In genomic region chr10:88412290-88412995, GRCm38 (mm10) we compare ENCODE assay signal across 19 mouse cellular contexts. TPM values are rescaled to one million over a fixed set of nuclear protein-coding genes. Genes with fewer than 3 reads are reported as not detected.
A peak's percentile ranks its signal among the peaks of the same experiment; 100 is the strongest.
DNase-seq lines count a peak whose midpoint lies in the region; ATAC-seq lines count a peak whose summit lies in the region.
"Had no signal": no experiment of that assay in that cellular context is flagged by ENCODE, and none has a peak within 500 bp of the region (broad histone marks: within the 10 kb centered on the region; RNA-seq: fewer than 3 reads in every experiment).

No protein-coding gene starts in this region.

- peaks cover 4% of the 10 kb centered on the region; the same call in 1 of the 2 replicates for H3K36me3 ChIP-seq in forebrain, embryonic 16.5 days (ENCODE audit: control insufficient read depth, insufficient read depth)
- H3K36me3 ChIP-seq in forebrain, embryonic 13.5 days (ENCODE audit: poor library complexity, severe bottlenecking) = peaks cover 5% of the 10 kb centered on the region; the same call in 1 of the 2 replicates
- H3K36me3 ChIP-seq in hindbrain, embryonic 15.5 days = peaks cover 15% of the 10 kb centered on the region
- H3K36me3 ChIP-seq in hindbrain, embryonic 12.5 days = no peaks in the 10 kb centered on the region

- peak; percentile 11 for DNase-seq in retina, postnatal 1 day
- DNase-seq in retina, embryonic 14.5 days (ENCODE audit: low spot score) = no peak
- no peak for DNase-seq in embryo, embryonic 11 days
- DNase-seq: adrenal gland, postnatal 36 days; B cell, adult 2 months; cerebellum, adult 9-10 months; gastrocnemius, postnatal 14 days; kidney, adult 2 months; kidney, postnatal 25 days; thymus, postnatal 36 days had no signal

- H3K27me3 ChIP-seq in forebrain, embryonic 16.5 days (replicated peaks; ENCODE audit: control insufficient read depth, insufficient read depth, low read length) = no peaks in the 10 kb centered on the region
- H3K27me3 ChIP-seq in forebrain, embryonic 13.5 days = no peaks in the 10 kb centered on the region
- H3K27me3 ChIP-seq in hindbrain, embryonic 15.5 days = no peaks in the 10 kb centered on the region
- H3K27me3 ChIP-seq in hindbrain, embryonic 12.5 days = no peaks in the 10 kb centered on the region
- H3K27me3 ChIP-seq: heart, embryonic 13.5 days; liver, embryonic 15.5 days; Patski had no signal

- no peak overlapping the region for H3K27ac ChIP-seq in forebrain, embryonic 16.5 days (ENCODE audit: low read length)
- no peak overlapping the region for H3K27ac ChIP-seq in forebrain, embryonic 13.5 days
- H3K27ac ChIP-seq in hindbrain, embryonic 15.5 days (replicated peaks) = no peak overlapping the region
- H3K27ac ChIP-seq in hindbrain, embryonic 12.5 days = no peak overlapping the region
- H3K27ac ChIP-seq: heart, embryonic 13.5 days; liver, embryonic 15.5 days had no signal

- WGBS in forebrain, embryonic 16.5 days = 44% methylated on average over 17 of the region's 17 CpGs
- 53% methylated on average over 17 of the region's 17 CpGs for WGBS in forebrain, embryonic 13.5 days
- WGBS in hindbrain, embryonic 15.5 days = 62% methylated on average over 17 of the region's 17 CpGs
- WGBS in hindbrain, embryonic 12.5 days = 77% methylated on average over 17 of the region's 17 CpGs

- no peaks in the 10 kb centered on the region for H3K9me3 ChIP-seq in forebrain, embryonic 16.5 days (ENCODE audit: control insufficient read depth, low read length)
- H3K9me3 ChIP-seq in forebrain, embryonic 13.5 days (replicated peaks) = no peaks in the 10 kb centered on the region
- no peaks in the 10 kb centered on the region for H3K9me3 ChIP-seq in hindbrain, embryonic 15.5 days
- no peaks in the 10 kb centered on the region for H3K9me3 ChIP-seq in hindbrain, embryonic 12.5 days (replicated peaks)
- H3K9me3 ChIP-seq: heart, embryonic 13.5 days; liver, embryonic 15.5 days had no signal

- no peak overlapping the region for H3K9ac ChIP-seq in forebrain, embryonic 16.5 days (replicated peaks; ENCODE audit: low read depth, low read length)
- H3K9ac ChIP-seq in forebrain, embryonic 13.5 days = no peak overlapping the region
- no peak overlapping the region for H3K9ac ChIP-seq in hindbrain, embryonic 15.5 days
- no peak overlapping the region for H3K9ac ChIP-seq in hindbrain, embryonic 12.5 days
- H3K9ac ChIP-seq: heart, embryonic 13.5 days; liver, embryonic 15.5 days had no signal

- H3K4me1 ChIP-seq in forebrain, embryonic 16.5 days (replicated peaks; ENCODE audit: control insufficient read depth, insufficient read depth, low read length) = no peaks in the 10 kb centered on the region
- H3K4me1 ChIP-seq in forebrain, embryonic 13.5 days = peaks cover 10% of the 10 kb centered on the region; the same call in 1 of the 2 replicates
- H3K4me1 ChIP-seq in hindbrain, embryonic 15.5 days (replicated peaks) = 0 out of 2 replicates have a peak, but pooled peaks cover 5% of the 10 kb centered on the region
- no peaks in the 10 kb centered on the region for H3K4me1 ChIP-seq in hindbrain, embryonic 12.5 days
- H3K4me1 ChIP-seq: liver, embryonic 15.5 days had no signal

- ATAC-seq in forebrain, embryonic 16.5 days = peak; percentile 65
- ATAC-seq in forebrain, embryonic 13.5 days = no peak; the same call in 1 of the 2 replicates
- 0 out of 2 replicates have a peak, but pooled peaks have one; percentile 56 for ATAC-seq in hindbrain, embryonic 15.5 days (ENCODE audit: low FRiP score, low read depth)
- no peak for ATAC-seq in hindbrain, embryonic 12.5 days (ENCODE audit: low FRiP score)
- ATAC-seq: lung, postnatal 0 days; Patski had no signal

- H3K4me2 ChIP-seq in forebrain, embryonic 16.5 days (ENCODE audit: low read length) = no peak overlapping the region
- H3K4me2 ChIP-seq in forebrain, embryonic 13.5 days = no peak overlapping the region
- no peak overlapping the region for H3K4me2 ChIP-seq in hindbrain, embryonic 15.5 days
- no peak overlapping the region for H3K4me2 ChIP-seq in hindbrain, embryonic 12.5 days (replicated peaks)
- H3K4me2 ChIP-seq: heart, embryonic 13.5 days; liver, embryonic 15.5 days had no signal

- no peak overlapping the region for H3K4me3 ChIP-seq in forebrain, embryonic 16.5 days (replicated peaks; ENCODE audit: low read length)
- H3K4me3 ChIP-seq in forebrain, embryonic 13.5 days = no peak overlapping the region
- no peak overlapping the region for H3K4me3 ChIP-seq in hindbrain, embryonic 15.5 days
- H3K4me3 ChIP-seq in hindbrain, embryonic 12.5 days = no peak overlapping the region
- H3K4me3 ChIP-seq: heart, embryonic 13.5 days; liver, embryonic 15.5 days had no signal

RNA-seq across cellular contexts. Expression of gene Gnptab, which starts 33.5 kb away (rescaled TPM):
- 17.8 and 18.4 TPM in 2 replicates for polyA plus RNA-seq in forebrain, embryonic 16.5 days (2015; fragmentation: Nextera tagmentation; extraction: Ambion mirVana)
- polyA plus RNA-seq in forebrain, embryonic 13.5 days (2015; fragmentation: Nextera tagmentation; extraction: Ambion mirVana) = 9.8 and 10.3 TPM in 2 replicates
- polyA plus RNA-seq in hindbrain, embryonic 15.5 days (2015; fragmentation: Nextera tagmentation; extraction: Ambion mirVana) = 21.9 and 24.0 TPM in 2 replicates
- 15.2 and 18.3 TPM in 2 replicates for polyA plus RNA-seq in hindbrain, embryonic 12.5 days (2016; fragmentation: Nextera tagmentation; extraction: Ambion mirVana)

RNA-seq across cellular contexts. Expression of gene Dram1, which starts 33.6 kb away (rescaled TPM):
- 0.70 and 0.72 TPM in 2 replicates for polyA plus RNA-seq in forebrain, embryonic 16.5 days (2015; fragmentation: Nextera tagmentation; extraction: Ambion mirVana)
- polyA plus RNA-seq in forebrain, embryonic 13.5 days (2015; fragmentation: Nextera tagmentation; extraction: Ambion mirVana) = 0.19 and 0.39 TPM in 2 replicates
- polyA plus RNA-seq in hindbrain, embryonic 15.5 days (2015; fragmentation: Nextera tagmentation; extraction: Ambion mirVana) = 0.53 and 0.97 TPM in 2 replicates
- polyA plus RNA-seq in hindbrain, embryonic 12.5 days (2016; fragmentation: Nextera tagmentation; extraction: Ambion mirVana) = 0.58 and 0.82 TPM in 2 replicates

RNA-seq across cellular contexts. Expression of gene Sycp3, which starts 46.9 kb away (rescaled TPM):
- not detected in 2 replicates for polyA plus RNA-seq in forebrain, embryonic 16.5 days (2015; fragmentation: Nextera tagmentation; extraction: Ambion mirVana)
- not detected in 2 replicates for polyA plus RNA-seq in forebrain, embryonic 13.5 days (2015; fragmentation: Nextera tagmentation; extraction: Ambion mirVana)
- 0.30 and 0.31 TPM in 2 replicates for polyA plus RNA-seq in hindbrain, embryonic 15.5 days (2015; fragmentation: Nextera tagmentation; extraction: Ambion mirVana)
- 0.46 TPM in 1 of 2 replicates, not detected in the other for polyA plus RNA-seq in hindbrain, embryonic 12.5 days (2016; fragmentation: Nextera tagmentation; extraction: Ambion mirVana)
- polyA plus RNA-seq: kidney, adult 2 months; lung, postnatal 0 days; neural tube, embryonic 14.5 days; Patski had no signal

Comparison
In these comparisons a context has a peak if more than half of its experiments do, and no peak if none do; other contexts are left out.
1. ATAC-seq: peak in forebrain, embryonic 16.5 days (single experiment) and hindbrain, embryonic 15.5 days (single experiment); none in forebrain, embryonic 13.5 days (single experiment) and hindbrain, embryonic 12.5 days (single experiment).